Mouse (Mus musculus): ENCODE data around the gene Strip2. TPM values are rescaled to one million over a fixed set of nuclear protein-coding genes. Genes with fewer than 3 reads are reported as not detected.

Gene Strip2
- polyA plus RNA-seq (2015; fragmentation: Nextera tagmentation; extraction: Ambion mirVana), result 0.36 and 0.37 TPM in 2 replicates

DNA sequence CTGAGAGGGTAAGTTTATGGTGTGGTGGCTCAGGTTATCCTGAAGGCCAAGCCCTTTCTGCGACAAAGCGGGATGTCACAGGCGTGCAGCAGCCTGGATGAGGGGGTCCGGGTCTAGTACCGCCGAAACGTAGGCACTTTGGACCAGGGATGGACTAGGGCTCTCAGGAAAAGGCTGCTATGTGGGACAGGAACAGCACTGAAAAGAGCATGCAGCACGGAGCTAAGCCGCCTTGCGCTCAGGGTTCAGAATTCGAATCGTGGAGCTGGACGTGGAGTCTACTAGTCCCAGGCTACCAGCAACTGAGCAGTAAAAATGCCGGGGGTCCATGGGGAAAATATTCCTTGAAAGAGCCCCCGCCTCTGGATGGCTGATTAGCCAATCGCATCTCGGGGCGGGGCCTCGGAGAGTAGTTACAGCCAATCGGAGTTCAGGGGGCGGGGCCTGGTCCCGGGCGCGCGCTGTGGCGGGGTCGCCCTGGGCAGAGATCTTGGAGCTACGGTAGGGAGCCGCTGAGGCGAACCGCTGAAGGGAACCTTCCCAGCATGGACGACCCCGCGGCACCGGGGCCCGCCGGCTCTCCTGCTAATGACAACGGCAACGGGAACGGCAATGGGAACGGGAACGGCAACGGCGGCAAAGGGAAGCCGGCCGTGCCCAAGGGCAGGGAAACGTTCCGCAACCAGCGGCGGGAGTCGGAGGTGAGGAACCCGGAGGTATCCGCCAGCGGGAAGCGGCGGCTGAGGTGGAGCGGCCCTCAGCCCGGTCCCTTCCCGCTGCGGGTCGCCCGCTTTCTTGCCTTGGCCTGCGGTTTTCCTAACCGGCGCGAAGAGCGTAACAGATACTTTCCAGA lies at the start of gene Strip2:
TSS of gene Strip2 (plus strand) at position 483 of the 853 bp plus-strand sequence.

Small RNAs within 50 kb of the gene (microRNA-seq; reads per million reads assigned to microRNA genes)
- not detected for gene Gm23049

Other genes starting within 250 kb of the Strip2 start
- gene Tspan33, start 222.8 kb upstream of the Strip2 start, polyA plus RNA-seq (2015; fragmentation: Nextera tagmentation; extraction: Ambion mirVana), result 2.2 and 2.7 TPM in 2 replicates
- gene Smo, start 181.5 kb upstream of the Strip2 start, polyA plus RNA-seq (2015; fragmentation: Nextera tagmentation; extraction: Ambion mirVana), result 17.7 and 19.3 TPM in 2 replicates
- 20.2 and 21.2 TPM in 2 replicates for gene Ahcyl2, start 149.0 kb upstream of the Strip2 start, polyA plus RNA-seq (2015; fragmentation: Nextera tagmentation; extraction: Ambion mirVana)
- gene Nrf1, start 131.0 kb downstream of the Strip2 start, polyA plus RNA-seq (2015; fragmentation: Nextera tagmentation; extraction: Ambion mirVana), result 19.6 and 22.0 TPM in 2 replicates

Measured in urinary bladder, postnatal 0 days (tissue).